Mouse (Mus musculus) thymus, postnatal 25 days (tissue): ENCODE results near the gene Irf2.
A peak's percentile ranks its signal among the peaks of the same experiment; 100 is the strongest.

ENCODE experiments used
- DNase-seq: peaks from one replicate; pipeline ENCODE4 v3.0.0; 2022

Irf2 gene

GRCm38 (mm10) chr8:46739003-46739949 lies at the start of gene Irf2:
Gene Irf2, plus strand, starts transcription at chr8:46739732.
- peak; percentile 90 for DNase-seq

DNA sequence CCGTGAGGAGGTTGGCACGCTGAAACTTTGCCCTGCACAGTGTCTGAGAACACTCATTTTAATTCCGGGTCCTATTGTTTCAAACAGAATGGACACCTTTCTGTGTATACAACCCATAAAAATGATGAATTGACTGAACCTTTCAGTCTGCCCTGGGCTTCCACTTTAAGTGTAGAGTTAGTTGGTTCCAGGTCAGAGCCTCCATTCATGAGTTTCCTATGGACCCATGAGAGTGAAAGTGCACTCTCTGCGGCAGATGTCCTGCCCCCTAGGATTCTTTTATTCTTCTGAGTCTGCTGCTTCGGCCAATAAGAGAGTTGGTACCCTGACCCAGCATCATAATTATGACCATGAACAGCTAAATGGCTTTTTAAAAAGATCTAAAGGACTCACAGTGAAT lies 49.4 kb upstream of the Irf2 start:
- DNase-seq, result no peak

DNA sequence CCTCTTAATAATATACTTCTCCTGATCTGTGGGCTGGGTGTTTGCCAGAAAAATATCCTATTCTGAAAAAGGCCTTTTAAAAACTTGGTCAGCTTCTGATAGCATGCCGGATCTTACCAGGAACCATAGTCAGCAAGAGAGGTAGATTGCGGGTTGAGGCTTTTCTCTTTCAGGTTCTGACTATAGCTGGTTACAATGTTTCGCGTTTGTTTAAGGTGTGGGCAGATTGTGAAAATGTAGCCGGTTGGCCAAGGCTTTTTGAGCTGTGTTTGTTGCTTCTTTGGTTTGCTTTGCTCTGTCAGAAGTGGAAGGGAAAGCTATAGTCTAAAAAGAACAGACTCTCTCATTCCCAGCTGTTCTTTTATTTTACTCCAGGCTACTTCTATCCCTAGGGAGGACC lies 49.0 kb upstream of the Irf2 start:
- DNase-seq, result no peak

GRCm38 (mm10) chr8:46691360-46691759 lies 48.2 kb upstream of the Irf2 start:
- no peak for DNase-seq

DNA sequence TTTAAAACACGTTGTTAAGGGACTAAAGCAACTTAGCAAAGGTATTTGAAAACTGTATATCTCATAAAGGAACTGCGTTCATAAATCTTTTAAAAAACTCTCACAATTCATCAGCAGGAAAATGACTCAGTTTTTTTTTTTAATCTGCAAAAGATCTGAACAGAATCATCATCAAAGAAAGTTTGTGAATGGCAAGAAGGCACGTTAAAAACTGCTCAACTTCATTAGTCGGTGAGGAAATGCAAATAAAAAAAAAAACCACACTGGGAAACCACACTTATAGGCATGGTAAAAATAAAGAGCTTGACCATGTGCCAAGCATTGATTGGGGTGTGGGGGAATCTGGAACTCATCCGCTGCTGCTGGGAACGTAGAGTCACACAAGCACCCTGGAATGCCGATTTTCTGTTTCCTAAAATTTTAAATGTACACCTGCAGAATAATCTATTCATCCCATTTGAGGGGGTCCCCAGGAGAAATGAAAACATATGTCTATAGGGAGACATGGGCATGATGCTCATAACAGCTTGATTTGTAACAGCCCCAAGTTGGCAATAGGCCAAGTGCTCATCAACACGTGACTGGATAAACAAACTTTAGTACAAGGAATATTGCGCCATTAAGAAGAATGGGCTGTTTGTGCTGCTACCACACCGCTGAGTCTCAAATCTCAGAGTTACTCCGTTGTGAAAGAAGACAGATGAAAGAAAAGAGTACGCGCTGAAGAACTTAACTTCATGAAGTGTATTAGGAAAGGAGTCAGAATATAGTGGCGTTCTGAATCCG lies 43.1 kb upstream of the Irf2 start:
- DNase-seq, result no peak

- no peak for DNase-seq
Observed at GRCm38 (mm10) chr8:46697566-46697965, 42.0 kb upstream of the Irf2 start.

DNA sequence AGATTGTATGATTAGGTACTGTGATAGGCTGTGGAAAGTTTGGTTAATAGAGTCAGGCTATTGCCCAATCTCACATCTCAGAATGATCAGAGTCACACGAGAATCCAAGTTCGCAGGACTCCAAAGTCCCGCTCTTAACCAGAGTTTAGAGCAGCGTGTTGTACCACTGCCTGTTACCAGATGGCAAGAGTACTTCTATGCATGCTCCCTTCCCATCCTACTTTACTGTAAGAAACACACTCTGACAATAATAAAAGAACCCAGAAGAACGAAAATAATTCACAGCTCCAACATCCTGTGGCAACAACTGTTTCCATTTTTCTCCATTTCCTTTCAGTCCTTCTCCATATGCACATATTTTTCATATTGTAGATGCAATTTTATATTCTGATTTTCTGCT lies 41.4 kb upstream of the Irf2 start:
- DNase-seq, result no peak

- DNase-seq, result no peak
Observed at GRCm38 (mm10) chr8:46705145-46705544, 34.4 kb upstream of the Irf2 start.

DNA sequence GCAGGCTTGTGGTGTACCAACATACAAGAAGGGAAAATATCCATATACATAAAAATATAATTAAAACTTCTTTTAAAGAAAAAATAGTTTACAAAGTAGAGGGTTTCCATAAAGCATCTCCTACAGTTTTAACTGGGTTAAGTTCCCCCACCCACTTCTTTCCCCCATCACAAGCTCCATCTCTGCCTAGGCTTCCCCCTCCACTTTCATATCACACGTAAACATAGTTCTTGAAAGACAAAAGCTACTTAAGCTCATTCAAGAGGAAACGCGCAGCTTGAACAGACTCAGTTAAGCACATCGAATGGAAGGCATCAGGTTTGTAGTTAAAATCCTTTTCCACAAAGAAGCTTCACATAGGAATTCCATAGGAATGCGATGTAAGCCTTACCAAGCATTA lies 32.8 kb upstream of the Irf2 start:
- no peak for DNase-seq

DNA sequence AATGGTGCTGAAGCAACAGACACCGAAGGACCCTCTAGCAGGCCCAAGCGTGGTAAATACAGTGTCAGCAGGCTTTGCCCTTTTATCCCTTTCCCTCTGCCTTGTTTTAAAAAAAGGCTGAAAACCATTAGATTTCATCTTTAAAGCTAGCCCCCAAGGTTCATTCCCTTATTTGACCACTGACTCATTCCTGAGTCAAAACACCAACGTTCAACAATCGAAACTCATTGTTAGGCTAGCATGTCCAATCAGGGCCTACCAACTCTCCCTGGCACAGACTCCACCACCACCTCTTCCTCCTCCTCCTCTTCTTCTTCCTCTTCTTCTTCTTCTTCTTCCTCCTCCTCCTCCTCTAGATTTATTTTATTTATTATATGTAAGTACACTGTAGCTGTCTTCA lies 30.2 kb upstream of the Irf2 start:
- DNase-seq, result no peak

GRCm38 (mm10) chr8:46710289-46710688 lies 29.2 kb upstream of the Irf2 start:
- DNase-seq, result no peak

DNA sequence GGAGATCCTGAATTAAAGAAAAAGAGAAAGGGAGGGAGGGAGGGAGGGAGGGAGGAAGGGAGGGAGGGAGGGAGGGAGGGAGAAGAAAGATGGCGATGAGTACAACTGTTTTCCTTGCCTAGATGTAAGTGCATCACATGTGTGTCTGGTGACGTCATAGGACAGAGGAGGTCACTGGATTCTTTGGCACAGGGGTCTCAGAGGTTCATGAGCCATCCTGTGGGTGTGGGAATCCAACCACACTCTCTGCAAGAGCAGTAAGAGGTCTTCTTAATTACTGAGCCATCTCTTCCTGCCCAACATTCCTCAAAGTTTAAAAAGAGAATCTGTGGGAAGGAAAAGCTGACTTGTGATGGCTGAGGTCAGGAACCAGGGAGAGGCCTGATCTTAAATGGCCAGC lies 28.0 kb upstream of the Irf2 start:
- no peak for DNase-seq

- DNase-seq, result peak; percentile 27
Observed at GRCm38 (mm10) chr8:46713178-46713577, 26.4 kb upstream of the Irf2 start.

DNA sequence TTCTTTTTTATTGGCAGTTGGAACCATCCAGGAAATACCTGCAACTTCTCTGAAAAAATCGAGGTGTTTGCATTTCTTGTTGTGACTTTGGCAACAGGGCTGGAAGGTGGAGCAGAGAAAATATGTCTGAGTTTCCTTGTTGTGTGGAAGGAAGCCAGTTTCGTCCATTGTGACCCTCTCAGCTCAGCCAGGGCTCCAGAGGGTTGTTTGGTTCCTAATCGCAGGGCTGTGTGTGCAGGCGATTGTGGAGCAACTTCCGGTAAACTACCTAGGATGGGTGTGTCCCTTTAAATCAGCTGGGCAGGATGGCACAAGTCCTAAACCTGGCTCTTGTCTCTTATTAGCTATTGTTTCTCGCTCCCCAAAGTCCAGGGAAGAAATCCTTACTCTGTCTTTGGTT lies 25.7 kb upstream of the Irf2 start:
- DNase-seq, result peak; percentile 18

DNA sequence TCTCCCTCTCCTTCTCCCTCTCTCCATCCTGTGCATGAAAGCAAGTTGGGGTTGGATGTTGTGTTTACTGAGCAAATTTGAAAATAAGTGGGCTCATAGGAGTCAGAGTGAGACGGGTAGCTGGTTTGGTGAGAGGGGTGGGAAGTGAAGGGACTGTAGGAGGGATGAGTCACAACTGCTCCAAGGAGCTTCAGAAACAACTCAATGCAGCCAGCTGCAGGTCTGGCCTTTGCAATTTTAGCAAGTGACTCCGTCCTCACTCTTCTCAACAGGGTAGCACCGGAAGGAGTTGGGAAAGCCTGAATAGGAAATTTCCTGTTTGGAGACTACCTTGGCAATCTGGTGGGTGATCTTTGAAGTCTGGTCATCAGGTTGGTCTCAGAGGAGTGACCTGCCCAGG lies 25.1 kb upstream of the Irf2 start:
- DNase-seq, result no peak

- DNase-seq, result no peak
Observed at GRCm38 (mm10) chr8:46716477-46716876, 23.1 kb upstream of the Irf2 start.

- DNase-seq, result no peak
Observed at GRCm38 (mm10) chr8:46717170-46717569, 22.4 kb upstream of the Irf2 start.

- no peak for DNase-seq
Observed at GRCm38 (mm10) chr8:46718301-46718700, 21.2 kb upstream of the Irf2 start.

DNA sequence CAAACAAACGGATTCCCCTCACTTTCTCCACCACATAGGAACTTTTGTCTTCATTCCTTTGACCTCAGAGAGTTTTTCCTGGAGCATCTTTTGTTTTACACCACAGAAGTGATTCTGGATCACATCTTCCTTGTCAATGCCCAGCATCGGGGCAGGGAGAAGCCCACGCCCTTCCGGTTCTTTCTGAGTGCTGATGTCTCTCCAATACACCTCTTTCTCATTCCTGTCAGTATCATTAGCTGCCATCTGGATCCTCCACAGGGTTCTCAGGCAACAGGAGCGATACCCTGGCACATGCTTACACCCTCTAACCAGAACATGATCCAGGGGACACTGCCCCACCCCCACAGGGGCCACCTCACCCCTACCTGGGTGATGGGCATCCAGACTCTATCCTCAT lies 20.8 kb upstream of the Irf2 start:
- no peak for DNase-seq

DNA sequence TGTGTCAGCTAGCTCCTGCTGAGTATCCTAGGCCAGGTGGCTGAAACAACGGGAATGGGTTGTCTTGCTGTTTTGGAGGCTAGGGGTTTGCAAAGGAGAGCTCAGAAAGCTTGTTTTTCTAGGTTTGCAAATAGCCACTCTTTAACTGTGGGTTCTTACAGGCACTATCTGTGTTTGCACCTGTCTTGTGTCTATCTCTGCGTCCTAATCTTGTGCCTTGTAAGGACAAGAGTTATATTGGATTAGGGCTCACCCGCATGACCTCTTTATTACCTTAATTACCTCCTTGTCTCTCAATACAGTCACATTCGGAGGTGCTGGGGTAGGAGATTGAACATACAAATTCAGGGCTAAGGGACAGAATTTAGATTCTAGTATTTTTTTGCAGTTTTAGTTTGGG lies 18.9 kb upstream of the Irf2 start:
- no peak for DNase-seq

DNA sequence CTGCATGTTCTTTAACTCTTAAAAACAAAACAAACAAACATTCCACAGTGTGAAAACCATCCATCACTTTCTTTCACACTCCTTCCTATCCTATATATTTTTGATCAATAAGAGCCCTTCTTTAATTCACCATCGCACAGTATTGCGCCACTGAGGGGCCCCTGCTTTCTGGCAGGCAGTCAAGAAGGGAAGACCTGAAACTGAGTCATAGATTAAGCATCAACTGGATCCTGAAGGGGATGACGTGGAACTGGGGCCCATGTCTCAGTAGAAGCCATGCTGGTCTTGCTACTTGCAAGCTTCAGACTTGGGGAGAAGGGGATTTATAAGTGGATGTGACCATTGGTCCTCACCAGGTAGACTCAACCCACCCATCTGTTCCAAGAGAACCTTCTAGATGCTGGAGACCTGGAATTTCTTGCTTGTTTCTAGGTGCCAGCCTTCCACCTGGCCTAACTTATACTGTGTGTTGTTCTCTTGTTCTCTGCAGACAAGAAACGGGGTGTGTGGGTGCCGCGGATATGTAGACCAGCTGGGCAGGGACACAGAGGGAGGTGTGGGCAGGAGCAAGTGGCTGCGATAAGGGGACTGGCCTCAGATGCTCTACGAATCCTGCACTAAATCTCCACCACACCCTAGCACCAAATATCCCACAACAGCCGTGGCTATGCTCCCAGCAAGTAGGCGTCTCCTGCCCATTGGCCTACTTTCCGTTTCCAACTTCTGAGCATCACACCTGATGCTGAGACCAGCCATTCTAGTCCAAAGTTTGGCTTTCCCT lies 18.3 kb upstream of the Irf2 start:
- no peak for DNase-seq

DNA sequence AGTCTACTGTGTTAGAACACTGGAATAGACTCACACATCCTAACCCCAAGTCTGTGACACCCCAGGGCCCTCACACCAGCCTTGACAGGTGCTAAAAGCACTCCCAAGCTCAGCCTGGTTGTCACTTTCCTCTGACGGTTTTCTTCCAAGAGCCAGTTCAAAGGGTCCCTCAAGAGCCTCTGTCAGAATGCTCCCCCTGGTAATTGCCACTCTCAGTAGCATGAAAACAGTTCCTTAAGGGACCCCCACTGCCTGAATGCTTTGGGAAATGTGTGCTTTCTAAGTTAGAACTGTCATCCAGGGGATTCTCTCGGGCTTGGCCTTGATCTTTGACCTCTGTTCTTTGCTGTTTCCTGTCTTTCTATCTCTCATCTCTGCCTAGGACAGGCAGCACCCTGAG lies 17.0 kb upstream of the Irf2 start:
- DNase-seq, result peak; percentile 48

DNA sequence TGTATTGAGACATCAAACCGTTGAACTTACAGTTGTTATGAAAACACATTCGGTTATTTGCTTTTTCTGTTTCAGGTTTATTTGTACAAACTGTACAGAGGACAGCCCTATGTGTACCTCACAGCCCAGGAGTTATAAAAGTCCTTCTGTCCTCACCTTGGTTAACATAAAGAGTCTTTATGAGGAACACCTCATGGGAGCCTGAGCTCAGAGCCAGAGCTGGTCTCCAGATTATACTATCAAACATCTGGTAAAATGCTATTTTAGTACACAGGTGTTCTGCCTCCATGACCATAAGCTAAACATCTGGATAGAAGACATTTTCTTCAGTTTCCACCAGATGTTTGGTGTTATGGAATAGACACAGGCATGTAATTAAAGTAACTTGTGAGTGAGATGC lies 13.1 kb upstream of the Irf2 start:
- DNase-seq, result no peak
